Mouse (Mus musculus) midbrain, embryonic 12.5 days (tissue): ENCODE results near the gene Mmp17. TPM values are rescaled to one million over a fixed set of nuclear protein-coding genes. Genes with fewer than 3 reads are reported as not detected.

Experiments
- ATAC-seq: fragments of 200-750 bp; cut with Nextera tagmentation; 2 replicates; pipeline ENCODE4 v1.8.0; 2017; ENCODE audit warnings: low read depth, moderate TSS enrichment, moderate library complexity; ENCODE audit not compliant: low FRiP score
- H3K27ac ChIP-seq: fragments of 300-500 bp; sonication (generic); replicated peaks from 2 replicates; pipeline ENCODE4 v1.5.1; 2016; ENCODE audit warnings: mild to moderate bottlenecking
- H3K27me3 ChIP-seq: fragments of 300-500 bp; sonication (generic); 2 replicates; pipeline ENCODE4 v1.6.1; 2016; ENCODE audit warnings: mild to moderate bottlenecking
- H3K36me3 ChIP-seq: fragments of 300-500 bp; sonication (generic); 2 replicates; pipeline ENCODE4 v1.6.1; 2016
- H3K4me1 ChIP-seq: fragments of 300-500 bp; sonication (generic); 2 replicates; pipeline ENCODE4 v1.6.1; 2016
- H3K4me2 ChIP-seq: fragments of 300-500 bp; sonication (generic); replicated peaks from 2 replicates; pipeline ENCODE4 v1.6.1; 2016; ENCODE audit warnings: mild to moderate bottlenecking, moderate library complexity
- H3K4me3 ChIP-seq: fragments of 300-500 bp; sonication (generic); 2 replicates; pipeline ENCODE4 v1.5.1; 2016; ENCODE audit warnings: mild to moderate bottlenecking
- H3K9ac ChIP-seq: fragments of 300-500 bp; sonication (generic); replicated peaks from 2 replicates; pipeline ENCODE4 v1.6.1; 2016; ENCODE audit warnings: mild to moderate bottlenecking, moderate library complexity
- H3K9me3 ChIP-seq: fragments of 300-500 bp; sonication (generic); 2 replicates; pipeline ENCODE4 v1.6.1; 2016; ENCODE audit warnings: mild to moderate bottlenecking
- WGBS: fragments of 180-500 bp; shearing (Covaris S2); methylation state at CpG from one replicate; pipeline ENCODE4 v1.1.7; 2016; 5-methylcytosine and 5-hydroxymethylcytosine counted together
- polyA plus RNA-seq: library from polyadenylated mRNA; unstranded; fragments of >200 nt; fragmentation: Nextera tagmentation; extraction: Ambion mirVana; gene quantifications from 2 replicates; pipeline ENCODE4 v1.2.1, GENCODE M21; 2016

The Mmp17 gene
- polyA plus RNA-seq, 1 experiment from 2014 or later, result 9.4 TPM

DNA sequence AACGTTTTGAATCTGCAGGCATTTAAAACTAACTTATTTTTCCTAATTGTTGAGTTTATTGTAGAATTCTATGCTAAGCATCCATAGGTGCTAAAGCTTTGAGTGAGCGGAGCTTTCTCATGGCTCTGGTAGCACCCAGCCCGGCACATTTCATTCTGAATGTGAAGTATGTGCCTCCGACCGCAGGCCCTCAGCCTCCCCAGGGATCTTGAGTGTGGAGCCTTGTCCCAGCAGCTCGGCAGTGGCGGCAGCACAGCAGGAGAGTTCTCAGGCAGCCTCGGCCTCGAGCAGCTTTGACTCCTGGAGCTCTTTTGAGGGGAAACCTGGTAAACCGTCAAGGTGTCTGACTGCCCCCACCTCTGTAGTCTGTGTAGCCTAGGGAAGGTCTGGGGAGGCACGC, 24.7 kb upstream of the Mmp17 start:
- H3K27me3 ChIP-seq, result no peaks in the 10 kb centered on the region
- H3K4me3 ChIP-seq, result no peak overlapping the region
- H3K9me3 ChIP-seq, result no peaks in the 10 kb centered on the region
- 68% methylated on average over 11 of the region's 11 CpGs for WGBS
- H3K9ac ChIP-seq, result no peak overlapping the region
- no peak overlapping the region for H3K4me2 ChIP-seq
- H3K27ac ChIP-seq, result no peak overlapping the region
- peaks cover 85% of the 10 kb centered on the region for H3K36me3 ChIP-seq
- ATAC-seq, result no peak
- 0 out of 2 replicates have a peak, but pooled peaks cover 2% of the 10 kb centered on the region for H3K4me1 ChIP-seq

GRCm38 (mm10) chr5:129562342-129562741, 21.6 kb upstream of the Mmp17 start:
- H3K9ac ChIP-seq, result no peak overlapping the region
- H3K27ac ChIP-seq, result no peak overlapping the region
- no peaks in the 10 kb centered on the region for H3K9me3 ChIP-seq
- no peaks in the 10 kb centered on the region for H3K27me3 ChIP-seq
- no peak overlapping the region for H3K4me2 ChIP-seq
- 0 out of 2 replicates have a peak, but pooled peaks cover 2% of the 10 kb centered on the region for H3K4me1 ChIP-seq
- no peak for ATAC-seq
- H3K36me3 ChIP-seq, result peaks cover 85% of the 10 kb centered on the region
- H3K4me3 ChIP-seq, result no peak overlapping the region
- WGBS, result 94% methylated on average over 8 of the region's 8 CpGs

DNA sequence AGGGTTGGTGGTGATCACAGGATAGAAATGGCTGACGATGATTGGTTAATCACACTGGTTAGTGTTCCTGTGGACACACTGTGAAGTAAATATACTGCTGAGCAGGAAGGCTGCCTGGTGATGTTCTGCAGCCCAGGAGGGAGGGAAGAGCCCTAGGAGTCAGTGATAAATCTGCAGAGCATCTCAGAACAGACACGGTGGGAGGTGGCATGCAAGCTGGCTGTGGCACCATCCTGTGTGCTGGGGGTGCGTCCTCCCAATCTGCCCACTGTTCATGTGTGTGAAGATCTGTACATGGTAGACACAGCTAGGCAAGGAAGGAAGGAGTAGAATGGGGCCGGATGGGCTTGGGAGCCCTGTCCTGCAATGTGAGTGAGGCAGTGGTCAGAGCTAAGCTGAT, 15.4 kb upstream of the Mmp17 start:
- H3K9me3 ChIP-seq, result no peaks in the 10 kb centered on the region
- H3K36me3 ChIP-seq, result peaks cover 93% of the 10 kb centered on the region
- no peak overlapping the region for H3K4me2 ChIP-seq
- no peak overlapping the region for H3K27ac ChIP-seq
- no peaks in the 10 kb centered on the region for H3K27me3 ChIP-seq
- WGBS, result 97% methylated on average over 4 of the region's 4 CpGs
- H3K9ac ChIP-seq, result no peak overlapping the region
- no peak overlapping the region for H3K4me3 ChIP-seq
- no peaks in the 10 kb centered on the region for H3K4me1 ChIP-seq
- no peak for ATAC-seq

DNA sequence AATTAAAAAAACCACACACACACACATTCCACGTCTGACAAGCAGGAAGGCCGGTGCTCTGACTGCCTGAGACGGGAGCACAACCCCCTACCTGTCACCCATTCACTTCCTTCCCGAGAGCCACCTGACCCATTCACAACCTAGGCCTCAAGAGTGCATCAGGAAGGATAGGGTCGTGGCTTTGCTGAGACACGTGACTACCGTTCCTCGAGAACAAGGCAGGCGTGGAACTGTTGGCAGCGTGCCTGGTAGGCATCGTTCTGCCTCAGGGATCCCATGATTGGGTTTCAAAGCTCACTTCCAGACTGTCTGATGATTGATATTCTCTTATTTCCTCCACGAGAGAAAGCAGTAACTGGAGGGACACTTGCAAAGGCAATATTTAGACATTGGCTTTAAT, 5.8 kb upstream of the Mmp17 start:
- H3K36me3 ChIP-seq, result 0 out of 2 replicates have a peak, but pooled peaks cover under 1% of the 10 kb centered on the region
- ATAC-seq, result no peak
- 72% methylated on average over 12 of the region's 12 CpGs for WGBS

DNA sequence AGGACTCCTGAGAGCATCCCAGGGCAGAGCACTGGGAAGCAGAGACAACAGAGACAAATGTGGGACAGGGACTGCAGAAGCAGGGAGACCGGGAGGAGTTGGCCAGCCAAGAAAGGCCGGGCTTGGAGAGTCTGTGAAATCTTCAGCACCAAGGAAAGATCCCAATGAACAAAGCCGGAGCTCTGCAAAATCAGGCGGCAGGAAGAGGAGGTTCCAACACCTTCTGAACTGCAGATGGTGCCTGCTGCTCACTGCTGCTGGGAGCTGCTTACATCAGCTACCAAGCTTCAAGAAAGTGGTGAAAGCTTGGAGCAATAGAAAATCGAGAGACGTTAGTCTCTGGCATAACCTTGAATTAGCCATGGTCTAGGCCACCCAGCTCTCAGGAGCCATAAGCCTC, 3.9 kb upstream of the Mmp17 start:
- Histone ChIP-seq H3K27me3 (peaks cover 42% of the 10 kb centered on the region), H3K4me2 (no peak overlapping the region), H3K9ac (no peak overlapping the region), H3K4me1 (peaks cover 13% of the 10 kb centered on the region), H3K36me3 (no peaks in the 10 kb centered on the region), H3K9me3 (no peaks in the 10 kb centered on the region), H3K27ac (no peak overlapping the region), H3K4me3 (no peak overlapping the region)
- ATAC-seq, result no peak
- 26% methylated on average over 6 of the region's 6 CpGs for WGBS

More for the DNA sequence above, 5.8 kb upstream of the Mmp17 start:
- H3K27me3 ChIP-seq, result peaks cover 30% of the 10 kb centered on the region
- no peaks in the 10 kb centered on the region for H3K4me1 ChIP-seq
- no peak overlapping the region for H3K27ac ChIP-seq
- no peak overlapping the region for H3K4me3 ChIP-seq
- H3K4me2 ChIP-seq, result no peak overlapping the region
- H3K9ac ChIP-seq, result no peak overlapping the region
- no peaks in the 10 kb centered on the region for H3K9me3 ChIP-seq

DNA sequence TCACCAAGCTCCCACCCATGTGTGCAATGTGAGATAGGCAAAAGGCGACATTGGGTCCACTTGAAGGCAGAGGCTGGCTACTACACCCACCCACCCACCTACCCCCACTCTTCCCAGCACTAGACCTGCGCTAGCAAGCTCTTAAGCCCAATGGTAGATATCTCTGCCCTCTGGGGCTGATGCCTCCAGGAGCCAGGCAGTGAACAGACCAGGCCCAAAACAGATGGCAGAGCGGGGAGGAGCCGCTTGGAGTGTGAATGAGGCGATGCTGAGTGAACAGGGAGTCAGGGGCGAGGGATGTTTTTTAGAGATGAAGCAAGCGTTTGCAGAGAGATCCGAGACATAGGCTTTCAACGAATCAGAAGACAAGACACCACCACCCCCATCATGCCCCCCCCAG, 3.4 kb upstream of the Mmp17 start:
- ATAC-seq, result no peak
- H3K4me2 ChIP-seq, result no peak overlapping the region
- H3K4me3 ChIP-seq, result no peak overlapping the region
- peaks cover 47% of the 10 kb centered on the region for H3K27me3 ChIP-seq
- 82% methylated on average over 9 of the region's 9 CpGs for WGBS
- no peaks in the 10 kb centered on the region for H3K36me3 ChIP-seq
- no peak overlapping the region for H3K27ac ChIP-seq
- H3K4me1 ChIP-seq, result peaks cover 18% of the 10 kb centered on the region
- no peaks in the 10 kb centered on the region for H3K9me3 ChIP-seq
- no peak overlapping the region for H3K9ac ChIP-seq

DNA sequence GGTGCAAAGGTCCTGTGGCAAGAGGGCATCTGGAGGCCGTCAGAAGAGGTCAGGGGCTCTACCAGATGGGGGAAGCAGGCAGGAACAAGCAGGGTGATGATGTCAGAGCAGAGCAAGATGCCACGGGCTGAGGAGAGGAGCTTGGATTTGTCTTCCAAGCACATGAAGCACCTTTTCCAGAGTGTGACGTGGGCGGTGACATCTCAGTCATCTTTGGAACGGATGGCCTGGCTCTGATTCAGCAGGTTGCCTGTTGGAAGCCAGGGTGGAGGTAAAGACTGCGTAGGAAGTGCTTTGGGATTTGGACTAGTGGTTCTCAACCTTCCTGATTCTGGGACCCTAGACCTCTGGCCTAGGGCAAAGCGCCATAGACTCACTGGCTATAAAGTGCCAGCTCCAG, 3.0 kb upstream of the Mmp17 start:
- no peak overlapping the region for H3K4me2 ChIP-seq
- no peak for ATAC-seq
- peaks cover 51% of the 10 kb centered on the region for H3K27me3 ChIP-seq
- H3K9ac ChIP-seq, result no peak overlapping the region
- no peak overlapping the region for H3K27ac ChIP-seq
- H3K36me3 ChIP-seq, result no peaks in the 10 kb centered on the region
- H3K4me3 ChIP-seq, result no peak overlapping the region
- no peaks in the 10 kb centered on the region for H3K9me3 ChIP-seq
- 80% methylated on average over 7 of the region's 7 CpGs for WGBS
- H3K4me1 ChIP-seq, result peaks cover 22% of the 10 kb centered on the region

DNA sequence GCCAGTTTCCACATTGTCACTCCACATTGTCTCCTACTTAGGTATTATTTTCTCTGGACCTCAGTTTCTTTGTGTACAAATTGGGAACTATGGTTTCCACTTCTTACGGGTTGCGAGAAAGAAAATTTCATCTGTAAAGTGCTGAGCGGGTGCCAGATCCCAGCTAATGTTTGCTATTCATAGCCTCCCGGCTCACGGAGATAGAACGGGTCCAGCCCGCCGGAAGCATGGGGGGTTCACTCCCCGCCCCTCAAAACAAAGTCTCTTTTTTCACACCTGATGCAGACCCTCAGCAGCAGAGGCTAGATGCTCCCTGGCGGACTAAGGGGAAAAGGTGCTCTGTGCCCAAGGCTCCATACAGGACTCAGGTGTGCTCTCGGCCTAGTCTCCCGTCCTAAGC, 638 bp upstream of the Mmp17 start:
- no peaks in the 10 kb centered on the region for H3K9me3 ChIP-seq
- peak overlapping the region; percentile 81 for H3K4me3 ChIP-seq
- ATAC-seq, result no peak
- peaks cover 35% of the 10 kb centered on the region for H3K4me1 ChIP-seq
- peak overlapping the region; percentile 99 for H3K4me2 ChIP-seq
- H3K27me3 ChIP-seq, result peaks cover 66% of the 10 kb centered on the region
- WGBS, result 8% methylated on average over 12 of the region's 12 CpGs
- H3K27ac ChIP-seq, result no peak overlapping the region
- H3K9ac ChIP-seq, result peak overlapping the region; percentile 88
- H3K36me3 ChIP-seq, result no peaks in the 10 kb centered on the region

DNA sequence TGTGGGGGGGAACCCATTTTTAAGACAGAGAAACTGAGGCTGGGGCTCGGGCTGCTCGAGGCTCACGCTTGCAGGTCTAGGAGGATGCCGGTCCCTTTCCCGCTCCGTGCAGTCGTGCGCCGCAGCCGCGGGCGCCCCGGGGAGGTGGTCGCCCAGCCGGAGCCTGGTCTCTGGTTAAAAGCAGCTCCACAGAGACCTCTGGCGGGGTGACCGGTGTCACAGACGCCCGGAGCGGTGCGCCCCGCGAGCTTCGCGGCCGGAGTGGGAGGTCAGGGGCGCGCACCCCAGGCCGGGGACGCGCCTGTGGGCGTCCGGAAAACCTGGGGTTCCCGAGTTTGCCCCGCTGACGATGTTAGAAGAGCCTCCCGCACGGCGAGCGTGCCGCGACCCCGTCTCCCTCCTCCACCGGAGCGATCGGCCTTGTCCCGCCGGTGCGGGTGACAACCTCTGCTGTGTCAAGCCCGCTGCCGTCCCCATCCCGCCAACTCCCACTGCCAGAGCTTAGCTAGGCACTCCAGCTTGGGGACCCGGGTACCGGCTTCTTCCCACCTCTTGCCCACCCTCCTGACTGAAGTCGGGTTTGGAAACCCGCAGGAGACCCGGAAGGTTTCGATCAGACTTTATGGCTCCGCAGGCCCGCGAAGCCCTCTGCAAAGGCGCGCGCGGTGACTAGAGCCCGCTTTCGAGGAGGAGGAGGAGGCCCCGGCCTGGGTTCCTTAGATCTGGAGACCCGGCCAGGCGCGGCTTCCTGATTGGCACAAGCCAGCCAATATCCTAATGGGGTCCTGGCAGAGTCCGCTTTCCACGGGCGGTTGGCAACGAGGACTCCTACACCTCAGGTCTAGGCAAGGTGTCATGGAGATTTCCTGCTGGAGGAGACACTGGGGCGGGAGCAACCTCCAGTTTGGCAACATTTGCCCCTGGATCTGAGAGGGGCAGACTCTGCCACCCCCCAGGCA, 893 bp downstream of the Mmp17 start:
- no peaks in the 10 kb centered on the region for H3K9me3 ChIP-seq
- H3K4me3 ChIP-seq, result peak overlapping the region; percentile 81
- H3K36me3 ChIP-seq, result no peaks in the 10 kb centered on the region
- ATAC-seq, result peak; percentile 14; the same call in 1 of the 2 replicates
- under 1% methylated on average over 76 of the region's 76 CpGs for WGBS
- H3K4me2 ChIP-seq, result peak overlapping the region; percentile 99
- H3K27ac ChIP-seq, result 0 out of 2 replicates have a peak overlapping the region, but pooled peaks have one; percentile 78
- H3K9ac ChIP-seq, result peak overlapping the region; percentile 88
- H3K4me1 ChIP-seq, result peaks cover 35% of the 10 kb centered on the region
- H3K27me3 ChIP-seq, result peaks cover 73% of the 10 kb centered on the region

DNA sequence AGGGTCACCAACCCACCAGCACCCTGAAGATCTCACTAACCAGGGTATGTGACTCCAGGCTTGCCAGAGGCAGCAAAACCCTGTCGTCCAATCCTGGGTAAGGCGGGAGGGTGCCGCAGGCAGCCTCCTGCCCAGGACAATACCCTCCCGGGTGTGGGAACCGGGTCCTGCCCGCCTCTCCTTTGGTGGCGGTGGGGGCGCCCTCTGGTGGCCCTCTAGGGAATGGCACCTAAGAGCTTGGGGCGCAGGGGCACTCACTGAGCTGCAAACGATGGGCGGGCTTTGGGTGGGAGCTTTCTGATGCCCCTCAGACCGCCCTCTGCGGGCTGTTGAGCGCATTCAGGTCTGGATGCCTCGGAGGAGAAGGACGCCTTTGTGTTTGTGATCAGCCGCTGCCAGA, 2.0 kb downstream of the Mmp17 start:
- Histone ChIP-seq H3K36me3 (no peaks in the 10 kb centered on the region), H3K27me3 (peaks cover 65% of the 10 kb centered on the region), H3K9ac (peak overlapping the region; percentile 88), H3K4me1 (peaks cover 42% of the 10 kb centered on the region), H3K4me3 (peak overlapping the region; percentile 81), H3K27ac (peak overlapping the region; percentile 78), H3K9me3 (no peaks in the 10 kb centered on the region), H3K4me2 (peak overlapping the region; percentile 99)
- ATAC-seq, result peak; percentile 64
- WGBS, result 1% methylated on average over 17 of the region's 17 CpGs

GRCm38 (mm10) chr5:129586471-129586870, 2.5 kb downstream of the Mmp17 start:
- Histone ChIP-seq H3K4me3 (peak overlapping the region; percentile 81), H3K27ac (peak overlapping the region; percentile 78), H3K27me3 (peaks cover 60% of the 10 kb centered on the region), H3K4me1 (peaks cover 47% of the 10 kb centered on the region), H3K9me3 (no peaks in the 10 kb centered on the region), H3K36me3 (no peaks in the 10 kb centered on the region), H3K9ac (peak overlapping the region; percentile 88), H3K4me2 (peak overlapping the region; percentile 99)
- 48% methylated on average over 13 of the region's 13 CpGs for WGBS
- no peak for ATAC-seq

DNA sequence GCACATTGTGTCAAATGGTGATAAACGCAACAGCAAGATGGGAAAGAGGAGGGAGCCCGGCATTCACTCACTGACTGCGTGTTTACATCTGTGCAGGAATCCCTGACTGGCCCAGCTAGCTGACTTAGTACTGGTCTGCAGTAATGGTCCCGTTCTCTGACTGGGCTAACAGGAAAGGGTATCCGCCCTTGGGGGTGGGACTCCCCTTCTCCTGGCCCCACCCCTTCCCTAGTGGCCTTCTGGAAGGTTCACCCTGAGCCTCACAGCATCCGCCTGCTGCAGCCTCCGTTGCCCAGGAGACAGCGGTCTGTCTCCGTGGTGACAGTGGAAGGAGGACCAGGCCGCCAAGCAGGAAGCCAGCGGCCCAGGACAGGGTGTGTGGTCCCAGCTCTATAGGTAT, 6.9 kb downstream of the Mmp17 start:
- H3K4me1 ChIP-seq, result peaks cover 32% of the 10 kb centered on the region
- no peak overlapping the region for H3K4me3 ChIP-seq
- peaks cover 23% of the 10 kb centered on the region for H3K27me3 ChIP-seq
- ATAC-seq, result peak; percentile 25; the same call in 1 of the 2 replicates
- 6% methylated on average over 11 of the region's 11 CpGs for WGBS
- no peaks in the 10 kb centered on the region for H3K9me3 ChIP-seq
- H3K9ac ChIP-seq, result no peak overlapping the region
- H3K36me3 ChIP-seq, result peaks cover 6% of the 10 kb centered on the region; the same call in 1 of the 2 replicates
- peak overlapping the region; percentile 17; the same call in 1 of the 2 replicates for H3K4me2 ChIP-seq
- H3K27ac ChIP-seq, result no peak overlapping the region
